Mouse (Mus musculus) liver, embryonic 14.5 days (tissue): ENCODE results near the gene Galns.

Experiments
- CTCF ChIP-seq: IDR thresholded peaks from 2 replicates; pipeline ENCODE4 v1.5.1; 2016; ENCODE audit warnings: antibody characterized with exemption, low read depth, control low read depth
- EP300 ChIP-seq: IDR thresholded peaks from 2 replicates; pipeline ENCODE4 v1.6.1; 2016; ENCODE audit warnings: antibody characterized with exemption, low read depth

GRCm38 (mm10) chr8:122624653-122625052 is 13.4 kb upstream of the Galns start:
- peak; percentile 43 for TF ChIP-seq CTCF
- TF ChIP-seq EP300 = no peak
